ENCODE assay signal across 7 mouse cellular contexts in the genomic region with DNA sequence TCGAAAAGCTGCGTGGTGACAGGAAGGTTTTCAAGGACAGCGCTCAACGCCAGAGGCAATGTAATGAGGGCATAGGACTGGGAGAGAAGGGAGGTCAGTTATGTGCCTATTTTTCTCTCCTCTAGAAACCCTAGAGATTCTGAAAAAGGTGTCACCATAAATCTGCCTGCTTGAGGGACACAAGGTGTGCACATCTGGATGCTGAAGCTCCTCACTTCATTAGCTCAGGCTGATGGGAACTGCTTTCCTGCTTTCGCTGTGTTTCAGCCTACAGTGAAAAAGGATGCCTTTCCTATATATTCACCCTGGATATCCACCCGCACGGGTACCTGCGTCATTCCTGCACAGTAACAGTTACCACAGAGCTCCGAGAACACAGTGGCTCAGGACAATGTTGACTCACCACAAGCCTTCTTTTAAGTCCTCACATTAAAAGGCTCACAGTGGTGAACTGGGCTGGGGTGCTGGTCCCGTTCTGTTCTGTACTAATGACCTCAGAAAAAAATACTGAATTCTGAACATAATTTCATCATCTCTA.
DNase-seq lines count a peak whose midpoint lies in the region; ATAC-seq and TF ChIP-seq lines count a peak whose summit lies in the region.

No protein-coding gene starts in this region.

- H3K4me3 ChIP-seq in layer of hippocampus, adult 2 months = no peak overlapping the region
- H3K4me3 ChIP-seq in embryonic facial prominence, embryonic 14.5 days (ENCODE audit: low read depth, low read length) = no peak overlapping the region; the same call in 1 of the 2 replicates
- no peak overlapping the region for H3K4me3 ChIP-seq in intestine, embryonic 14.5 days (ENCODE audit: low read depth, low read length)
- peak overlapping the region; percentile 55; the same call in 1 of the 2 replicates for H3K4me3 ChIP-seq in neural tube, embryonic 14.5 days (ENCODE audit: low read depth, low read length)

- peak overlapping the region; percentile 58 for H3K4me2 ChIP-seq in embryonic facial prominence, embryonic 14.5 days (ENCODE audit: low read depth, low read length)
- H3K4me2 ChIP-seq in intestine, embryonic 14.5 days (ENCODE audit: low read length) = peak overlapping the region; percentile 68; the same call in 1 of the 2 replicates
- H3K4me2 ChIP-seq in neural tube, embryonic 14.5 days (ENCODE audit: low read depth, low read length) = peak overlapping the region; percentile 1; the same call in 1 of the 2 replicates

- H3K36me3 ChIP-seq in embryonic facial prominence, embryonic 14.5 days (ENCODE audit: control insufficient read depth, insufficient read depth, low read length) = no peaks in the 10 kb centered on the region
- H3K36me3 ChIP-seq in intestine, embryonic 14.5 days (ENCODE audit: control insufficient read depth, insufficient read depth, low read length) = no peaks in the 10 kb centered on the region
- H3K36me3 ChIP-seq in neural tube, embryonic 14.5 days (ENCODE audit: control insufficient read depth, insufficient read depth, low read length) = no peaks in the 10 kb centered on the region

- 65% methylated on average over 10 of the region's 10 CpGs for WGBS in embryonic facial prominence, embryonic 14.5 days
- WGBS in intestine, embryonic 14.5 days = 67% methylated on average over 10 of the region's 10 CpGs
- WGBS in neural tube, embryonic 14.5 days = 55% methylated on average over 10 of the region's 10 CpGs

- H3K9ac ChIP-seq in embryonic facial prominence, embryonic 14.5 days (ENCODE audit: low read depth, low read length) = peak overlapping the region; percentile 6; the same call in 1 of the 2 replicates
- H3K9ac ChIP-seq in intestine, embryonic 14.5 days (ENCODE audit: low read length) = no peak overlapping the region
- 0 out of 2 replicates have a peak overlapping the region, but pooled peaks have one; percentile 26 for H3K9ac ChIP-seq in neural tube, embryonic 14.5 days (replicated peaks; ENCODE audit: low read depth, low read length)

- DNase-seq in layer of hippocampus, adult 2 months (ENCODE audit: low spot score in 2 of 2) = no peak
- no peak for DNase-seq in layer of hippocampus, postnatal 10 days (ENCODE audit: low spot score in 2 of 2)
- no peak for DNase-seq in embryonic facial prominence, embryonic 14.5 days (ENCODE audit: low spot score)
- DNase-seq in intestine, embryonic 14.5 days (ENCODE audit: low spot score) = no peak
- DNase-seq in urinary bladder, postnatal 4 days (ENCODE audit: low spot score in 2 of 2) = no peak
- DNase-seq in kidney, adult 11 months = no peak

- peaks cover 32% of the 10 kb centered on the region for H3K4me1 ChIP-seq in embryonic facial prominence, embryonic 14.5 days (ENCODE audit: control insufficient read depth, insufficient read depth, low read length)
- H3K4me1 ChIP-seq in intestine, embryonic 14.5 days (replicated peaks; ENCODE audit: control insufficient read depth, insufficient read depth, low read length) = peaks cover 39% of the 10 kb centered on the region
- peaks cover 22% of the 10 kb centered on the region for H3K4me1 ChIP-seq in neural tube, embryonic 14.5 days (ENCODE audit: control insufficient read depth, insufficient read depth, low read length)

- no peak for TF ChIP-seq CTCF in layer of hippocampus, adult 2 months (conservative IDR thresholded peaks at IDR 0.05)

- H3K27me3 ChIP-seq in embryonic facial prominence, embryonic 14.5 days (replicated peaks; ENCODE audit: control insufficient read depth, insufficient read depth, low read length) = no peaks in the 10 kb centered on the region
- H3K27me3 ChIP-seq in intestine, embryonic 14.5 days (replicated peaks; ENCODE audit: control insufficient read depth, insufficient read depth, low read length) = no peaks in the 10 kb centered on the region
- H3K27me3 ChIP-seq in neural tube, embryonic 14.5 days (ENCODE audit: control insufficient read depth, insufficient read depth, low read length) = no peaks in the 10 kb centered on the region

- peak overlapping the region; percentile 91; the same call in 1 of the 2 replicates for H3K27ac ChIP-seq in layer of hippocampus, adult 2 months
- peak overlapping the region; percentile 93 for H3K27ac ChIP-seq in embryonic facial prominence, embryonic 14.5 days (replicated peaks; ENCODE audit: low read depth, low read length)
- peak overlapping the region; percentile 91; the same call in 1 of the 2 replicates for H3K27ac ChIP-seq in intestine, embryonic 14.5 days (ENCODE audit: low read depth)
- H3K27ac ChIP-seq in neural tube, embryonic 14.5 days (ENCODE audit: low read depth, low read length) = peak overlapping the region; percentile 93

- no peak for ATAC-seq in embryonic facial prominence, embryonic 14.5 days (ENCODE audit: low read depth)
- no peak for ATAC-seq in intestine, embryonic 14.5 days (replicated peaks; ENCODE audit: low FRiP score, low TSS enrichment, low read depth)
- no peak for ATAC-seq in neural tube, embryonic 14.5 days (ENCODE audit: low read depth)

- no peaks in the 10 kb centered on the region for H3K9me3 ChIP-seq in embryonic facial prominence, embryonic 14.5 days (ENCODE audit: control insufficient read depth, low read length)
- H3K9me3 ChIP-seq in intestine, embryonic 14.5 days (ENCODE audit: control insufficient read depth, low read length) = no peaks in the 10 kb centered on the region
- H3K9me3 ChIP-seq in neural tube, embryonic 14.5 days (ENCODE audit: control insufficient read depth, low read length) = no peaks in the 10 kb centered on the region

Comparison
In these comparisons a context has a peak if more than half of its experiments do, and no peak if none do; other contexts are left out.
1. H3K4me2 ChIP-seq: peak in every context shown above with its lines; median percentile 68 in intestine, embryonic 14.5 days; 58 in embryonic facial prominence, embryonic 14.5 days; 1 in neural tube, embryonic 14.5 days.